Mouse (Mus musculus) v-Abl transformed pro-B cells (cell line): ENCODE results near the gene Rd3l.

ENCODE experiments used
- in situ Hi-C, 2 experiments: fragments of 400-800 bp; cut with MboI; formaldehyde crosslinking; loops; one replicate each; pipeline ENCODE4 v1.15.1; 2025; ENCODE audit not compliant: unreplicated experiment in 2 of 2

Gene Rd3l

DNA sequence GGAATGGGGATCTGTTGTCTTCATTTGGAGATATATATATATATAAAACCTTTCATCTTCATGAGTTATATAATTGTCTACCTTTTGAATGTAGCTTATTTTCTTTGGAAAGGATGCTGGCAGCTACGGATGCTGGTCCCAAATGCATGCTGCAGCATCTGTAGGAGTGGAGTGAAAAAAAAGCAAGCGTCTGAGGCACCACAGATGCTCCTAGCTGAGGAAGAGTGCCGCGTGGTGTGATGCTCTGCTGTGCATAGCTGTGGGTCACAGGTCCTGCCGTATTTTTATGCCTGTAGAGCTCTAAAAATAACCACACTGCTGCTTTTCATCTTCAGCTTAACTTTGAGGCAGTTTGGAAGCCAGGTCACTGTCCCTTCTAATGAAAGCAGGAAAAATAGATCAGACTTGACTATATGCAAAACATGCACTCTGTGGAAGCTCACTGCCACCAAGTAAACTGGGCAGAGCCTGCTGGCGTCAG, at the start of gene Rd3l:
Gene Rd3l (minus strand): TSS at position 431 of the 481 bp plus-strand sequence.
- in situ Hi-C loops: no loop called here

DNA sequence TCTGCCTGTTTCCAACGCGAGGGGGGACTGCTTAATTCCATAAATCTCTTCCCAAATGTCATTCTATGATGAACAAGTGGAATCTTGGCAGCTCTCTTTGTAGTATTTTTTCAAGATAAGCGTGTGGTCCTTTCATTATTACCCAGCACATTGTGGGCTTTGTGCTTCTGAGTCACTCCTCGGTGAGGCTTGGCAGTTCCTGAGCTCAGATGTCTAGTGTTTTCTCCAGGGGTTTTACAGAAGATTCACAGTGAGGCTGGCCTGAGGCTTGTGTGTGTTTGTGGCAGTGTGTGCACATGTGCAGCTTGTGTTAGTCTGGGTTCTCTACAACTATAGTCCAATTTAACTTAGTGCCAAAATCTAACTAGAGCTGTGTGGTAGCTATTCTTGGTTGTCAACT, 46.3 kb upstream of the Rd3l start:
- in situ Hi-C loops: no loop called here

- in situ Hi-C loops: no loop called here
Observed at GRCm38 (mm10) chr12:112025907-112026645, 45.0 kb upstream of the Rd3l start.

DNA sequence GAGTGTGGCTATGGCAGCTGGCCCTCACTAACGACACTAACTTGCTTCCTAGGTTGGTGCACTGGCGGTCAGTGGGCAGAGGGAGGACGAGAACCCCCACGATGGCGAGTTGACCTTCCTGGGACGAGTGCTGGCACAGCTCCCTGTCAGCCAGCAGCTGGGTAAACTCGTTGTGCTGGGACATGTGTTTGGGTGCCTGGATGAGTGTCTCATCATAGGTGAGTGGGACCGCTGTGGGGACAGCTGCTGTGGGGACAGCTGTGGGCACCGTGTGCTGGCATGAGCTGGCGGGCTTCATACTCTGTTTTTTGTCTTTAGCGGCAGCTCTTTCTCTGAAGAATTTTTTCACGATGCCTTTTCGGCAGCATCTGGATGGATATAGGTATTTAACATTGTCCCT, 44.3 kb upstream of the Rd3l start:
- in situ Hi-C loops: no loop called here

- in situ Hi-C loops: no loop called here
Observed at GRCm38 (mm10) chr12:112024581-112025310, 43.6 kb upstream of the Rd3l start.

DNA sequence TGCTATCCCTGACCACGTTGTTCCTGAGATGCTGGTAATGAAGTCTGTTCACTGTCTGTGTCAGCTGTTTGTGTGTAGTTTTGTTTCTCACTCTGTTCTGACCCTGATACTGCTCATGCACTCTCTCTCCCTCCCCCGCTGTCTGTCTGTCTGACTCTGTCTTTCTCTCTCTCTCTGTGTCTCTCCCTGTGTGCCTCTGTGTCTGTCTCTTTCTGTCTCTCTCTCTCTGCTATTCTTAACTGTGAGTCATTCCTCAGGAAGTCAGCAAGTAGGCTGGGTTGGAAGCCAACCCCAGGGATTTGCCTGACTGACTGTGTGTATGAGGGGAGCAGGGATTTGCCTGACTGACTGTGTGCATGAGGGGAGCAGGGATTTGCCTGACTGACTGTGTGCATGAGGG, 42.2 kb upstream of the Rd3l start:
- in situ Hi-C loops: no loop called here

- in situ Hi-C loops: no loop called here
Observed at GRCm38 (mm10) chr12:112016346-112016745, 35.2 kb upstream of the Rd3l start.

GRCm38 (mm10) chr12:112013271-112013801, 32.2 kb upstream of the Rd3l start:
- in situ Hi-C loops: no loop called here

- in situ Hi-C loops: no loop called here
Observed at GRCm38 (mm10) chr12:112012511-112013270, 31.6 kb upstream of the Rd3l start.

DNA sequence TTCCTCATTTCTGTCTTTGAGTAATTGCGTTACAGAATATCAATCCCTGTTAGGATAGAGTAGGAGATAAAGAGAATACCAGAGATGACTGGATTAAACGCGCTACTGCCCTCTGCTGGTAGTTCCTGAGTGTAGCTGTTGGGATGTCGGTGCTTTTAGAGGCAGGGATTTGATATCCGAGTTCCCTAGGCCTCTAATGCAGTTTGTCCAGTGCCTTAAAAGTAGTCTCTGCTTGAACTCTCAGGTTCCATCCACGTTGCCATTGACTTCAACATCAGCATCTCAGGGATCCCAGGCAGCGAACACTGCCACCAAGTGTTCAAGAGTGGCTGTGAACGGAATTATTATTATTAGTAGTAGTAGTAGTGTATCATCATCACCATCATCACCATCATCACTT, 20.1 kb upstream of the Rd3l start:
- in situ Hi-C loops: no loop called here

- in situ Hi-C loops: loop anchor here (5.0 kb wide), 3 partner anchors 47 to 267 kb away; no protein-coding TSS in a partner anchor
Observed at GRCm38 (mm10) chr12:111999735-112000134, 18.6 kb upstream of the Rd3l start.

GRCm38 (mm10) chr12:111995161-111995560, 14.0 kb upstream of the Rd3l start:
- in situ Hi-C loops: loop anchor here (5.0 kb wide), 3 partner anchors 43 to 263 kb away; no protein-coding TSS in a partner anchor

GRCm38 (mm10) chr12:111992626-111993025, 11.5 kb upstream of the Rd3l start:
- in situ Hi-C loops: loop anchor here in 1 of 2 experiments (5.0 kb wide), 1 partner anchor 40 kb away; no protein-coding TSS in a partner anchor

GRCm38 (mm10) chr12:111986756-111987155, 5.6 kb upstream of the Rd3l start:
- in situ Hi-C loops: no loop called here

DNA sequence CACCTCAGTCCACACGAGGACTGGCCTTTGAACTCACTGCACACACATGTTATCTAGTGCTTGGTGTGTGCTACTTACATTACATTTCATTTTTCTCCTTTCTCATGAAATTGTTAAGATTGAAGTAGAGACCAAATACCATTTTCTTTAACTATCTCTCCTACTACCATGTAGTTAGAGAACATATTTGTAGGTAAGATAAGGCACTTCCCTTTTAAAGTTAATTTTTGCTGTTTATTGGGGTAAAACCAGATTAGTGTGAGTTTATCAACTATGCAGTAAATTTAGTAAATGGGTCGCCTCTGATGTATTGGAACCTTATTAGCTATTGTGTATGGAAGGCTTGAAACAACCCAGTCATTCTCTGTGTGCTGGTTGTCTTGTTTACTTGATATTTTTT, 2.0 kb upstream of the Rd3l start:
- in situ Hi-C loops: no loop called here

GRCm38 (mm10) chr12:111981831-111982230, 714 bp upstream of the Rd3l start:
- in situ Hi-C loops: no loop called here

- in situ Hi-C loops: no loop called here
Observed at GRCm38 (mm10) chr12:111978274-111978673, 2.8 kb downstream of the Rd3l start.

DNA sequence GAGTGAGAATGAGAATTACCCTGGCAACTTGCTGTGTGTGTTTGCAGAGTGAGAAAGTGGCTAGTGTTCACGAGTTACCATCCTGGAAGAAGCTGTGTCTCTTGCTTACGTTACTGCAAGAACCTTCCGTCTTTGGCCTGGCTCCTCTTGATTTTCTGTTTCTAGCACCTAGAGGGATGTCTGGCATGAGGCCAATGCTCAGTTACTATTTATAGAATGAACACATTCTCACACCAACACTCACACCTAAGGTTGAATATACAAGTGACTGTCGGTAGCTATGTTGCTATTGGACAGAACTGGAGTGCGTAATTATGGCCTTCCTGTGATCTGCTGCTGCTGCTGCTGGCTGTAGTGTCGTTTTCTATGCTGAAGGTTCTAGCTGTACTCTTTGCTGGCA, 4.0 kb downstream of the Rd3l start:
- in situ Hi-C loops: no loop called here

GRCm38 (mm10) chr12:111974578-111974977, 6.5 kb downstream of the Rd3l start:
- in situ Hi-C loops: loop anchor here in 1 of 2 experiments (25.0 kb wide), 1 partner anchor 1087 kb away; the partner anchor contains the start of genes Cinp and Tecpr2

GRCm38 (mm10) chr12:111972504-111972903, 8.6 kb downstream of the Rd3l start:
- in situ Hi-C loops: loop anchor here in 1 of 2 experiments (25.0 kb wide), 1 partner anchor 1085 kb away; the partner anchor contains the start of genes Cinp and Tecpr2
